Mouse (Mus musculus) activated CD4-positive, CD25-positive, alpha-beta regulatory T cell (primary cell): ENCODE measurements around the gene Tex46. TPM values are rescaled to one million over a fixed set of nuclear protein-coding genes. Genes with fewer than 3 reads are reported as not detected.

ENCODE experiments used
- polyA plus RNA-seq, 2 experiments: library from polyadenylated mRNA; unstranded; fragments of 100-300 nt; shearing (Covaris generic); gene quantifications; one replicate each; pipeline ENCODE4 v1.2.1; 2017

The Tex46 gene
- polyA plus RNA-seq, result not detected

GRCm38 (mm10) chr4:136610387-136610856 is at the start of gene Tex46:
Gene Tex46 (plus strand): TSS chr4:136610437.

GRCm38 (mm10) chr4:136602568-136602967 is 7.7 kb upstream of the Tex46 start, which contains the start of gene Kdm1a:
Gene Kdm1a (minus strand): TSS chr4:136602723.

GRCm38 (mm10) chr4:136622388-136622787 is 12.2 kb downstream of the Tex46 start, which contains the start of gene Lactbl1:
Gene Lactbl1 (plus strand): TSS chr4:136622621.

Other genes starting within 250 kb of the Tex46 start
- gene Htr1d, start 186.9 kb upstream of the Tex46 start, polyA plus RNA-seq, result under 1 TPM in 1 of 2 experiments, not detected in 1; 0.10 TPM
- gene 6030445D17Rik, start 148.2 kb upstream of the Tex46 start, polyA plus RNA-seq, result under 1 TPM; 0.16 to 0.29 TPM
- 10 to 100 TPM in 1 of 2 experiments, 1 to 10 TPM in 1; 5.9 to 11.8 TPM for gene Luzp1, start 140.7 kb upstream of the Tex46 start, polyA plus RNA-seq
- 10 to 100 TPM; 82.8 to 84.0 TPM for gene Kdm1a, start 7.7 kb upstream of the Tex46 start, polyA plus RNA-seq
- under 1 TPM; 0.05 to 0.07 TPM for gene Lactbl1, start 12.2 kb downstream of the Tex46 start, polyA plus RNA-seq
- under 1 TPM in 1 of 2 experiments, not detected in 1; 0.18 TPM for gene Ephb2, start 225.6 kb downstream of the Tex46 start, polyA plus RNA-seq